Mouse (Mus musculus) cortical plate, adult 2 months (tissue): Measurements from ENCODE around the gene Hoxd13.

Experiments
- CTCF ChIP-seq: fragments of 200-500 bp; IDR thresholded peaks from 2 replicates; pipeline ENCODE4 v1.5.1; 2011; ENCODE audit warnings: mild to moderate bottlenecking, control low read depth, low read length; ENCODE audit not compliant: insufficient read depth; ENCODE audit errors: extremely low read depth
- POLR2A ChIP-seq: fragments of 200-500 bp; IDR thresholded peaks from 2 replicates; pipeline ENCODE4 v1.6.1; 2011; ENCODE audit warnings: mild to moderate bottlenecking, low read length, control low read depth; ENCODE audit not compliant: insufficient read depth; ENCODE audit errors: extremely low read depth

DNA sequence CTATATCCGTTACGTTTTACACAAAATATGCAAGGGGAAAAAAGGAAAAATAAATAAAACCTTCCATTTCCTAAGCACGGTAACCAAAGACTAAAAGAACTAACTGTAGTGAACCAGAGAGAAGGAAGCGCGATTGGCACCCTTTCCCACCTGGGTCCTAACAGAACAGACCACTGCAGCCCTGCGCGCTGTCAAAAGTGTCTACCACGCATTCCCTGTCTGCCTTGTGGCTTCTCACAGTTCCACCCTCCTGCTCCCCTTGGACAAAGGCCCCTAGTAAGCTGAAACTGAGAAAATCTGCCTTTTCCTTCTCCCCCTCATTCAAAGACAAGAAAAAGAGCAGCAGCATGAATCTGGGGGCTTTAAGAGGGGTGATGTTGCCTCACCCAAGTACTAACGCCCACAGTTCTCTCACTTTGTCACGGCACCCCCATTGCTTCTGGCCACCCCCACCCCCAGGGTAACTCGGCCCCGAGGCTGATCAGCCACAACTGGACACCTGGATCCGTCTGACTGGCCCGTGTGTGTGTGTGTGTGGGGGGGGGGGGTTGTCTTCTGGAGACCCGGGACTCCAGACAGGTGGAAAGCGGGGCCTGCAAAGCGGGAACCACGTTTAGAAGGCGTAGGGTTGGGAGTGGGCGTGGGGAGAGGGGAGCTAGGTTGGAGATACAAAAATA lies 13.2 kb upstream of the Hoxd13 start:
- TF ChIP-seq CTCF (no peak), POLR2A (no peak)
